Mouse (Mus musculus) forebrain, embryonic 14.5 days (tissue): ENCODE measurements at regions not wholly inside any gene's neighbourhood (a gene's known extent, or its start where the extent isn't known, plus 50 kb on each side); places are given as distances from the start of the nearest gene placed in this dataset.

Experiments used
- ATAC-seq: fragments of 200-750 bp; cut with Nextera tagmentation; 2 replicates; pipeline ENCODE4 v1.8.0; 2017; ENCODE audit warnings: mild to moderate bottlenecking, moderate library complexity
- DNase-seq: peaks from one replicate; pipeline ENCODE4 v3.0.0-alpha.2; 2015; ENCODE audit warnings: low spot score
- H3K27ac ChIP-seq: fragments of 300-500 bp; sonication (generic); 2 replicates; pipeline ENCODE4 v1.5.1; 2014; ENCODE audit warnings: low read depth, mild to moderate bottlenecking, control low read depth, low read length, moderate library complexity
- H3K27me3 ChIP-seq: fragments of 300-500 bp; sonication (generic); replicated peaks from 2 replicates; pipeline ENCODE4 v1.6.1; 2014; ENCODE audit warnings: low read length, control low read depth, mixed read lengths; ENCODE audit not compliant: control insufficient read depth, insufficient read depth
- H3K36me3 ChIP-seq: fragments of 300-500 bp; sonication (generic); 2 replicates; pipeline ENCODE4 v1.6.1; 2014; ENCODE audit warnings: low read length, control low read depth; ENCODE audit not compliant: control insufficient read depth, insufficient read depth
- H3K4me1 ChIP-seq: fragments of 300-500 bp; sonication (generic); 2 replicates; pipeline ENCODE4 v1.6.1; 2014; ENCODE audit warnings: antibody characterized with exemption, low read length, control low read depth; ENCODE audit not compliant: control insufficient read depth, insufficient read depth
- H3K4me2 ChIP-seq: fragments of 300-500 bp; sonication (generic); 2 replicates; pipeline ENCODE4 v1.6.1; 2014; ENCODE audit warnings: mild to moderate bottlenecking, control low read depth, low read length
- H3K4me3 ChIP-seq: fragments of 300-500 bp; sonication (generic); 2 replicates; pipeline ENCODE4 v1.5.1; 2014; ENCODE audit warnings: low read depth, low read length, control low read depth
- H3K9ac ChIP-seq: fragments of 300-500 bp; sonication (generic); 2 replicates; pipeline ENCODE4 v1.6.1; 2014; ENCODE audit warnings: mild to moderate bottlenecking, low read length, control low read depth, moderate library complexity
- H3K9me3 ChIP-seq: fragments of 300-500 bp; sonication (generic); replicated peaks from 2 replicates; pipeline ENCODE4 v1.6.1; 2016; ENCODE audit warnings: low read length, control low read depth, mixed read lengths; ENCODE audit not compliant: control insufficient read depth
- WGBS: fragments of 180-500 bp; shearing (Covaris S2); extraction: QIAGEN DNeasy Blood & Tissue Kit; methylation state at CpG from one replicate; pipeline ENCODE4 v1.1.7; 2014; 5-methylcytosine and 5-hydroxymethylcytosine counted together

DNA sequence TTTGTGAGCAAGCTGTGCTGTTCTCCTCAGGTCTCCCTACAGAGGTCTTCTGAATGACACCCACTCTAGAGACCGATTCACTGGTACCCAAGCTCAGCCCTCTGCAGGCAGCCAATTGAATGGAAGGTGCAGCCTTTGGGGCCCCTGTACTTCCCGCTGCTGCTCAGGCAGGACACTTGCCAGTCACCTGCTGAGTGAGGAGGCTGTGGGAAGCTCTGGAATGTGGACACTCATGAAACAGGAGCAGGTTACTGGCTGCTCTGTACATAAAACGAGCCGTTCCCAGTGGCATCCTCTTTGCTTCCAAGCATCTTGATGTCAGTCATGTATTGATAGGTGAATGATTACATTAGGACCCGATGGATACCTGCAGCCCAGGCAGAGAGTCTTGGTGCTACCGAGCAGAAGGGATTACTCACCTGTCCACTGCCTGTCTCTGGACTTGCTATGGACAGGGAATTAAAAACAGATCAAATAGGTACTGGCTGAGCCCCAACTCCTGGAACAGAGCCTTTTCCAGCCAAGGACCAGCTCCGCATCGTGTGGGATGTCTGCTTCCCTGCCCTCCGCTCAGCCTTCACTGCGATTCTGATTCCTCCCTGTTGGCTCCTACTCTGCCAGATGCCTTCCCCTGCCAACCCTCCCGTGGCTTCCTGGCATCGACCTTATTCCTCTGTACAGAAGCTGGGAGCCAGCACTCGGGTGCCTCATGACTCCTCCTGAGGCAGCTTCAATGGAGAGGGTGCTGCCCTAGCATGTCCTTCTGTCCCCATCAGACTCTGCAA lies 593.2 kb downstream of the Tbc1d22a start:
- no peak for DNase-seq
- ATAC-seq, result no peak
- Histone ChIP-seq H3K27ac (no peak overlapping the region), H3K9ac (no peak overlapping the region), H3K4me1 (no peaks in the 10 kb centered on the region), H3K4me2 (no peak overlapping the region), H3K4me3 (no peak overlapping the region), H3K36me3 (no peaks in the 10 kb centered on the region), H3K9me3 (no peaks in the 10 kb centered on the region), H3K27me3 (no peaks in the 10 kb centered on the region)
- WGBS, result 80% methylated on average over 13 of the region's 13 CpGs

DNA sequence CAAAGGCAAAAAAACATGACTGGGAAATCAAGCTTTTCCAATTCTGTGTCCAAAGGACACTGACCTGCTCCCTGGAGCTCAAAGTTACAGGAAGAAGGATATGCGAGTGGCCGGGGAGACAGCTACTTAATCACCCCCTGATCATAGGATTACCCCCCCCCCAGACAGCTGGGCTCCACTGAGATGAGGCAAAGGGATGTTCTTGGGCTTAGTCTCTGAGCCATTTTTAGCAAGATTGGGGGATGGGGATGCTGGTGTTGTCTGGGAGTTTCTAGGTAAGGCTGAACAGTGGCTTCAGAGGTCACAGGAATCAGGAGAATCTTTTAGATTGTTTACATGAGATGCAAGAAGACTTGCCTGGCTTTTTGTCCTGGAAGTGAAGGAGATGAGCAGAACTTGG lies 597.6 kb downstream of the Tbc1d22a start:
- H3K27ac ChIP-seq, result no peak overlapping the region
- no peaks in the 10 kb centered on the region for H3K4me1 ChIP-seq
- no peaks in the 10 kb centered on the region for H3K27me3 ChIP-seq
- WGBS, result 60% methylated on average over 2 of the region's 2 CpGs
- no peak overlapping the region for H3K4me3 ChIP-seq
- DNase-seq (no peak), ATAC-seq (no peak)
- H3K4me2 ChIP-seq, result no peak overlapping the region
- H3K36me3 ChIP-seq, result no peaks in the 10 kb centered on the region
- H3K9ac ChIP-seq, result no peak overlapping the region
- no peaks in the 10 kb centered on the region for H3K9me3 ChIP-seq

DNA sequence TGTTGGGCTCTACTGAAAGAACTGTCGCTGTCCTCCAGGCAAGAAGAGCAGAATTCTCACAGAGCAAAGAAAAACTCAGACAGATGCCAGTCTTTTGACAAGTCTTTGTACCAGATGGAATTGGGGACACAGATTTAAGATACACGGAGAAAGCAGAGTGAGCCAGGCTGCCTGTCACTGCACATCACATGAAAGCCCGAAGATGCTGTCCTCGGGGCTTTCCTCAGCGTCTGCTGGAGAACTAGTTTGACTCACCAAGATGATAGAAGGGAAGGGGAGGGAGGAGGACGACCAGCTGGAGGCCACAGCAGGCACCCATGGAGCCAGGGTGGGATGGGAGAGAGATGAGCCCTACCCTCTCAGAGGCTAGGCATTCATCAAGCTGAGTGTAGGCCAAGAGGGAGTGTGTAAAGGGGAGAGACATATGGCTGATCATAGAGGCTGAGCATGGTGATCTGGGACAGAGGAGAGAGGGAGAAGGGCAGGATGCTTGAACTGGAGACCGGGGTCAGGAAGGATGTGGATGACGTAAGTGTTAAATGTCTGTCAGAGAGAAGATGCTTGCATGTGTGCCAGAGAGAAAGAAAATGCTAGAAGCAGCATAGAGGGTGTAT lies 600.7 kb downstream of the Tbc1d22a start:
- WGBS, result 75% methylated on average over 8 of the region's 8 CpGs
- ATAC-seq (no peak), DNase-seq (peak; percentile 40)
- no peaks in the 10 kb centered on the region for H3K9me3 ChIP-seq
- H3K9ac ChIP-seq, result no peak overlapping the region
- no peak overlapping the region for H3K4me2 ChIP-seq
- no peak overlapping the region for H3K4me3 ChIP-seq
- H3K27me3 ChIP-seq, result no peaks in the 10 kb centered on the region
- H3K36me3 ChIP-seq, result no peaks in the 10 kb centered on the region
- H3K27ac ChIP-seq, result no peak overlapping the region
- H3K4me1 ChIP-seq, result no peaks in the 10 kb centered on the region

DNA sequence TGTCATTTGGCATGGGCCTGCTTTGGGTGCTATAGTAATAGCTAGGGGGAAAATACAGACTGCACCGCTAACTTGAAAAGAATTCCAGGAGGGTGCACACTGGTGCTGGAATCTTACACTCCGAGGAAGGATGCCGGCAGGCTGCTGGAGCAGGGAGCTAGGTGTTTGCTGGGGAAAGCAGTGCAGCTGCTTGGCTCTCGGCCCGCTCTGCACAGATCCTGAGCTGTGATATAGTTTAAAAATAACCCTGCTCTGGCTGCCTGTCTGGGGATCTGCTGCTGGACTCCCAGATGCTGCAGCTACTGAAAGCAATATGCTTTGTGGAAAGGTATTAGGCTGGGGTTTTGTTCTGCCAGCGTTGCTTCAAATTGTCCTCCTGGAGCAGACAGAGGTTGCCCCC lies 621.7 kb downstream of the Tbc1d22a start:
- Histone ChIP-seq H3K4me3 (no peak overlapping the region), H3K36me3 (no peaks in the 10 kb centered on the region), H3K4me2 (no peak overlapping the region), H3K27ac (peak overlapping the region; percentile 63; the same call in 1 of the 2 replicates), H3K4me1 (no peaks in the 10 kb centered on the region), H3K9ac (no peak overlapping the region), H3K9me3 (no peaks in the 10 kb centered on the region), H3K27me3 (no peaks in the 10 kb centered on the region)
- WGBS, result 47% methylated on average over 6 of the region's 6 CpGs
- peak; percentile 49 for DNase-seq
- no peak for ATAC-seq

DNA sequence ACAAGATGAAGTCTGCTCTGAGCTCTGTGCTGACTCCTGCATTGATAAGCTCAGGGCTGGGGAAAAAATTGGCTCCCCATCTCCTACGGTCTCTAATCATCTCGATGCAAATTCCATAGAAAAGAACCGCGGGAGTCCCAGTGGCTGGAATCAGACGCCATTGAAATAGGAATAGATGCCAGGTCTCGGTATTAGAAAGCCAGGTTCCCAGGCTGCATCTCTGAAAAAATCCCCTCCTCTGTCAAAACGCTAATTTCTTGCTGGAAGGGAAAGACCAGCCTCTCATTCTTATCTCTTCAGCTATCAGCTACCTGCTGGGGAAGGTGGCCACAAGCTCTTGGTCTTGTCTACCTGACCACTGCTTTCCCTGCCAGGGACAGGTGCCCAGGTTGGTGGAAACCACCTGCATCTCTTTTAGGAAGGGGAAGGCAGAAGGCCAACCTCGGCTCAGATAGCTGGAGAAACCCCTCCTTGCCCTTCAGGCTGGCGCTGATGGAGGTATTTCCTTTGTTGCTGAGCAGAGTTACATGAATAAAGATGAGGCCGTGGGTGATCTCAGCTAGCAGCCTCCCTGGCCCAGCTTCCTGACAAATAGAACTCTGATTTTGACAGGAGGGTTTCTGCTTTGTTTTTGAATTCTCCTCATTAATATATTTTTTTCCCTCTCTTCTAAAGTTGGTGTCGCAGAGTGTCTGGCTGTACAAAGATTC lies 638.1 kb downstream of the Tbc1d22a start:
- H3K36me3 ChIP-seq, result no peaks in the 10 kb centered on the region
- DNase-seq (peak; percentile 55), ATAC-seq (no peak)
- WGBS, result 8% methylated on average over 11 of the region's 11 CpGs
- no peak overlapping the region for H3K4me3 ChIP-seq
- peak overlapping the region; percentile 64 for H3K27ac ChIP-seq
- H3K9me3 ChIP-seq, result no peaks in the 10 kb centered on the region
- 0 out of 2 replicates have a peak overlapping the region, but pooled peaks have one; percentile 17 for H3K4me2 ChIP-seq
- peaks cover 3% of the 10 kb centered on the region; the same call in 1 of the 2 replicates for H3K4me1 ChIP-seq
- no peak overlapping the region for H3K9ac ChIP-seq
- H3K27me3 ChIP-seq, result no peaks in the 10 kb centered on the region

DNA sequence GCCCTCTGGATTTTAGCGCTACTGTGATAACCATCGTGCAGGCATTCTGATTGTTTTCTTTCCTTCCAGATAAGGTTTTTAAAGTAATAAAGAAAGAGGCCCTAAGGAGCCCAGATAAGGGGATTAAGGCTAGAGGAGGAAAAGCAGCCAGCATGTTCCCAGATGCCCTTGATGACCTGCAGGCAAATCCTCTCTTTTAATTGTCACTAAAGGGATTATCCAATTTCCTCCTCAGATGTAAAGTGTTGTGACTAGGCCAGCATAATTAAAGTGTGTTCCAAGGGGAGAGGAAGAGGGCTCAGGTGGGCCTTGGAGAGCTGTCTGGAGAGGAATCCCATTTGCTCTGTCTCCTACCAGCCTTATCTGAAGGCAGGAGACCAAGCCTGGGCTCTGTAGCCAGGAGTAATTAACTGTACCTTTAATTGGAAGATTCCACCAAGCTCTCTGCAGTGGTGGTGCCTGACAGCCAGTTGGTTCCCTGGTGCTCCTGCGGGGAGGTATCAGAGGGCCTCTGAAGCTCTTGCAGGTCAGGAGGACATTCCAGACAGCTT lies 644.2 kb downstream of the Tbc1d22a start:
- ATAC-seq (no peak), DNase-seq (no peak)
- H3K4me2 ChIP-seq, result no peak overlapping the region
- H3K4me1 ChIP-seq, result no peaks in the 10 kb centered on the region; the same call in 1 of the 2 replicates
- no peaks in the 10 kb centered on the region for H3K36me3 ChIP-seq
- H3K27me3 ChIP-seq, result no peaks in the 10 kb centered on the region
- no peak overlapping the region for H3K27ac ChIP-seq
- WGBS, result 10% methylated on average over 3 of the region's 3 CpGs
- no peak overlapping the region for H3K4me3 ChIP-seq
- no peaks in the 10 kb centered on the region for H3K9me3 ChIP-seq
- no peak overlapping the region for H3K9ac ChIP-seq

DNA sequence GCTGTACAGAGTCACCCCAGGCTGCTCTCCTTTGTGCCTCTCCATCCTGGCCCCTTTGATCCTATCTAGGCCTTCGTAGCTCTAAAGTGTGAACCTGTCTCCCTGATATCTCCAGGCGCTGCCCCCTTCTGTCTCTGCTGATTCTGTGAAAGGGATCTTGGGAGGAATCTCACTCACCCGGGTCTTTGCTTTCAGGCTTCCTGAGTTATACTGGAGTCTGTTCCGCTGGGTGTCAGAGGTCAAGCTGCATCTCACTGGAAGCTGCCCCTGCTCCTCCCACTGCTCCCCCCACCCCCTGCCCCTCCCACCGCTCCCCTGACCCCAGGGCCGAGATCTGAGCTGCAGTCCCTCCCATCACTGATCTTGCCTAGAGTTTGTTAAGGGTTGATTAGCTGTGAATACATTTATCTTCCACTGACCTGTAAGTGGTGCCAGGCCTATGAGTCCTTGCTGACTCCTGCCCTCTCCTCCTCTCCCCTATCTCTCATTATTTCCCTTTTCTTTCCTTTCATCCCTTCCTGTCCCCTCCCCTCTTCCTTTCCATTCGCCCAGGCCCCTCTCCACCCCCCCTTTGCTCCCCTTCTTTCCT lies 661.6 kb downstream of the Tbc1d22a start:
- WGBS, result 19% methylated on average over 7 of the region's 7 CpGs
- Histone ChIP-seq H3K4me1 (peaks cover 12% of the 10 kb centered on the region), H3K27me3 (no peaks in the 10 kb centered on the region), H3K4me3 (no peak overlapping the region), H3K4me2 (peak overlapping the region; percentile 0; the same call in 1 of the 2 replicates), H3K9me3 (no peaks in the 10 kb centered on the region), H3K9ac (peak overlapping the region; percentile 2; the same call in 1 of the 2 replicates), H3K36me3 (no peaks in the 10 kb centered on the region), H3K27ac (no peak overlapping the region)
- ATAC-seq (no peak), DNase-seq (no peak)

DNA sequence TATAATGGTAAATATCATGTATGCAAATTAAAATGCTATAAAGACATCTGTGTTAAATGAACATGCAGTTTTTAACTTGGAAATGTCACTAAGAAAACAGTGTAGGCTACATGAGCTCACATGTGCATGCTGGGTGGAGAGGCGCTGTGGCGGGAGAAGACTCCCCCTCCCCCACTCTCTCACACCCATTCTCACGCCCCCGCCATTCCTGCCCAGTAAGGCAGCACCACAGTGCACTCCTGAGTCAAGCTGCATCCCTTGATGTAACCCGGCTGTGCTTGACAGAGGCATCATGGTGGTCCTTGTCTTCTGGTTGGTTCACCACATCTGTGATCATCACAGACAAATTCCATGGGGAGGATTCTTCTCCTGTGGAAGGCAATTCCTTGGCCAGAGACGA lies 647.1 kb upstream of the Fam19a5 start:
- Histone ChIP-seq H3K4me3 (no peak overlapping the region), H3K27ac (no peak overlapping the region), H3K36me3 (no peaks in the 10 kb centered on the region), H3K4me2 (no peak overlapping the region), H3K27me3 (no peaks in the 10 kb centered on the region), H3K9ac (no peak overlapping the region), H3K4me1 (no peaks in the 10 kb centered on the region), H3K9me3 (no peaks in the 10 kb centered on the region)
- ATAC-seq (no peak), DNase-seq (no peak)
- WGBS, result 74% methylated on average over 6 of the region's 6 CpGs
